Mouse (Mus musculus) activated CD4-positive, CD25-positive, alpha-beta regulatory T cell, adult 4 months (primary cell): Measurements from ENCODE around the gene Lmx1b. TPM values are rescaled to one million over a fixed set of nuclear protein-coding genes. Genes with fewer than 3 reads are reported as not detected.

Experiments used
- ATAC-seq: one replicate; pipeline ENCODE4 v1.8.0; 2017
- polyA plus RNA-seq, 2 experiments: library from polyadenylated mRNA; unstranded; fragments of 100-300 nt; shearing (Covaris generic); gene quantifications; one replicate each; pipeline ENCODE4 v1.2.1; 2017

Gene Lmx1b
- polyA plus RNA-seq, 2 experiments from 2014 or later, result not detected

DNA sequence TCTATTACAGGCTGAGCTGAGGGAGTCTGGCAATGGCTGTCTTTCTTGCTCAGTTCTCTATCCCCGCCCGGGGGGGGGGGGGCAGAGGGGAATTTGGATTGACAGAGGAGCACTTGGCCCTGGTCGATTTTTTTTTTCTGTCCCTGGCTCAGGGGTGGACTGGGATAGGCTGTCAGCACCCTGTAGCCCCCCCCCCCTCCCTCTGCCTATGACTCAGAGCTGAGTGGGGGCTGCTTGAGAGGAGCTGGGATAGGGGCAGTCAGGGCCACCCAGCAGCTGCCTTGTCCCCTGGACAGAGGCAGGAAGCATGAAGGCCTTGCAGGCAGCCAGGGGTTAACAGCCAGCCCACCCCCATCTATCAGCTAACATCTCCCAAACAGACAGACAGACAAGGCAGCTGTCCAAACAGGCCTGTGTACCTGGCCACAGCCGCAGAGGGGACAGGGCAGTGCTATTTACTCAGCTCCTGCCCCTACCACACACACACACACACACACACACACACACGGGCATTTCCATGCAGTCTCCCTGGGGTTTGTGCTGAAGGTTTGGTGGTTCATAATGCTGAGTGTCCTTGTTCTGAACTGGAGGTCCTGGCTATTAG lies 57.8 kb downstream of the Lmx1b start:
- no peak for ATAC-seq

DNA sequence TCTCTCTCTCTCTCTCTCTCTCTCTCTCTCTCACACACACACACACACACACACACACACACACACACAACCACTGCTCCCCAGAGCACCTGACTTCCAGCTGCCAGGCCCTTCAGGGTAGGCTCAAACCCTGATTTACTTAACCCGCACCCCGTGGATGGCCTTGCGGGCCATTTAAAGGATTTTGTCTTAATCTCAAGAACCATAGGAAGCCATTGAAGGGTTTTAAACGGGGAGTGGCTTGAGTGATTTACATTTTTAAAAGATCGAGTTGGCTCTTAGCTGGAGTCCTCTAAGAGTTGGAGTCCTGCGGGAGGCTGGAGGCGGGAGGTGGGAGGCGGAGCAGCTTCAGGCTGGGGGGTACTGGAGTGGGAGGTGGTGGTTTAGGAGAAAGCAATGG lies 58.4 kb downstream of the Lmx1b start:
- ATAC-seq, result no peak

DNA sequence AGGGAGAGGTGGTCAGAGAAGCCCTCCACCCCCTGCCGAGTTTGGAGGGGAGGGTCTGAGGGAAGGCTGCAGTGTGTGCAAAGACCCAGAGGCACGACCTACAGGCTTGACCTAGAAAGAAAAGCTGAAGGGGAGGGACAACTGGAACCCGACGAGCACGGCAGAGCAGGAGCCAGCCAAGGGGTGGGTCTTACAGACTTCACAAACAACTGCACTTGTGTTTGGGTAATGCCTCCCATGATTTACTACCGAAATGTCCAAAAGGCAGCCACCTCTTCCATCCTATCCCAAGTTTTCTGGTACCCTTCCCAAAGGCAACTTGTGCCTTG lies 58.9 kb downstream of the Lmx1b start:
- no peak for ATAC-seq

DNA sequence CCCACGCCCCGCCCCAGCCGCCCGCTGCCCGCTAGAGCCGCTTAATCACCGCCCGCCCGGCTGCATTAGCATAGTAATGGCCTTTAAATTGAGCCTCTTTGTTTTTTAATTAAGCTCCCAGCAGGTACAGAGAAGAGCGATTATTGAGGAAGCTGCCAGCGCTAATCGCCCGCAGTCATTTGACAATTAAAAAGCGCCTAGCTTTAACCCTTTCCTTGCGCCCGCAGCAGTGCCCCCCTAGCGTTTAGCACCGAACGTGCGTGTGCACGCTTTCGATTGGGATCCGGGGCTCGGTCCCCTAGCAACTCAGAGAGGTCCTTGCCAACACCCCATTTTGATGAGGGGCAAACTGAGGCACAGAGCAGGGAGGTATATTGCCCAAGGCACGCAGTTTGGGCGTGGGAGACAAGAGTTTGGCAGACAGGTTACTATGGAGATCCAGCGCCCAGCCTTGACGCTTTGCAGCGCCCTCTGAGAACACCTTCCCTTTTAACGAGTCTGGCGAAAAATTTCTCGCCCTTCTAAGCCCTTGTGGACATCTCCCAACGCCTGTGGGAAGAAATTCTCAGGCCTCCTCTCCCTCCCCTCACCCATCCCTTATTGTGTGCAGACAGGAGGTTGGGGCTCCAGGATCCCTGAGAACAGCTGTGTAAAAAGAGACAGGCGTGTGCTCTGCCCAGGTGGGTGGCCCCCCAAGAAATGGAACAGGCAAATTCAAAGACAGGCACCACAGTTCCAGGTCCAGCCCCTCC lies 59.4 kb downstream of the Lmx1b start:
- no peak for ATAC-seq

DNA sequence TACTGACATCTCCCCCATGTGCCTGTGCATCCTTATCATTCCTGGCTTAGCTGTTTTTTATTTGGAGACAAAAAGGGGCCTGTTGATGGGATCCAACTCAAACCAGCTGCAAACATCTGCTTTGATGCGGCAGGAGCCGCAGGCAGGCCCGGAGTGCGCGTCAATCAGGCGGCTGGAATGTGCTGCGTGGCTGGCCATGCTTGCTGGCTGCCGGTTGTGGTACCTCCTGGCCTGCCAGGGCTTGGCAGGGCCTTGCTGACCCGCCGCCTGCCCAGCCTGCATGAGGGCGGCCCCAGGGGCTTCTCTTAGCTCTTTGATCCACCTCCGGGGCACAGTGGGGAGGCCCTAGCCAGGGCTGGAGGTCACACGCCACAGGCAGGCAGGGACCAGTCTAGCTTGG lies 64.9 kb downstream of the Lmx1b start:
- no peak for ATAC-seq

DNA sequence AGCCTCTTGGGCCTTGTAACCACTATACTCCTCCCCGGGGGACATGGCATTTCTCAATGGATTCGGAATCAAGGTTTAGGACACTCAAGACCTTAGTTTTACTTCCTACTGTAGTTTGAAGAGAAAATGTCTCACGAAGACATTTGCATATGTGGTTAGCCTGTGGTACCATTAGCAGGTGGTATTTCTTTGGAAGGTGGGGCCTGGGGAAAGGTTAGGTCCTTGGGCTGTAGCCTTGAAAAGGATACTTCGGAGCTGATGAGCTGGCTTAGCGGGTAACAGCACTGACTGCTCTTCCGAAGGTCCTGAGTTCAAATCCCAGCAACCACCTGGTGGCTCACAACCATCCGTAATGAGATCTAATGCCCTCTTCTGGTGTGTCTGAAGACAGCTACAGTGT lies 67.2 kb downstream of the Lmx1b start:
- no peak for ATAC-seq

DNA sequence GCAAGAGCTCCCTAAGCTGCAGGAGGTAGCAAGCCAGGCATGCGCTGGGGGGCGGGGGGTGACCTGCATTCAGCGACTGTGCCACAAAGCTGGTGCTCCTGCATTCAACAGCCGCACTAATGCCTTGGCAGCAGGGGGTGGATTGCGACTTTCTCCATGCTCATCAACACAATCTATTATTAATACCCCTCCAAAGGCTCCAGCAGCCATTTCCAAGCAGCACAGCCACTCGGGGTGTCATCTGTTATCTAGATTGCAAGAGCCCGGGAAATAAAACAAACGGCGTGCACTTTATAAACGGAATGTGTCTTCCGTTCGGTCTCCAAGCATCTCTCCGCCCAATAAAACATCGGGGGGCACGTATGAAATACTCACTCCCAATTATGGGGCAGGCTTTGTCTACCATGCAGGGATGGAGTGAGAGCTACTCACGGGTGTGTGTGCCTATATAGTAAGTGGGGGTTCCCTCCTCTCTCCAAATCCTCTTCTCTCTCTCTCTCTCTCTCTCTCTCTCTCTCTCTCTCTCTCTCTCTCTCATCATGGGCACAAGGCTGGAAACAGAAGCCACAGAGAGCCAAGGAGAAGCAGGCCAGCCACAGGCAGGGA lies 69.0 kb downstream of the Lmx1b start:
- ATAC-seq, result no peak

DNA sequence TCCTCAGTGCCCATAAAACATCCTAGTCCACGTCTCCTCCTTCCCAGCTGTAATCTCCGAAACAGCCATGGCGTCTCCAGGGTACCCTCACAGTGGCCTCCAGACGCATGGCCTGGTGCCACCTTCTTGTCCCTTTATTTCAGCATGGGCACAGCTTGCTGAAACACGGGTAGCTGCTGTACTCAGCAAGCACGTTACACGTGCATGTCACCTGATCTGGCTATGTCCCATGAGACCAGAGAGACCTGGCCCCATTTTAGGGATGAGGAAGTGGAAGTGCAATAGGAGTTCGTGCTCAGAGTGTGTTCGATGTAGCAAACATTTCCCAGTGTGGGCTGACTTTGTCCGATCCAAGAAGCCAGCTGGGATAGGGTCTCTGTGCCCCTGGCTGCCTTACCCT lies 70.6 kb downstream of the Lmx1b start:
- ATAC-seq, result no peak

DNA sequence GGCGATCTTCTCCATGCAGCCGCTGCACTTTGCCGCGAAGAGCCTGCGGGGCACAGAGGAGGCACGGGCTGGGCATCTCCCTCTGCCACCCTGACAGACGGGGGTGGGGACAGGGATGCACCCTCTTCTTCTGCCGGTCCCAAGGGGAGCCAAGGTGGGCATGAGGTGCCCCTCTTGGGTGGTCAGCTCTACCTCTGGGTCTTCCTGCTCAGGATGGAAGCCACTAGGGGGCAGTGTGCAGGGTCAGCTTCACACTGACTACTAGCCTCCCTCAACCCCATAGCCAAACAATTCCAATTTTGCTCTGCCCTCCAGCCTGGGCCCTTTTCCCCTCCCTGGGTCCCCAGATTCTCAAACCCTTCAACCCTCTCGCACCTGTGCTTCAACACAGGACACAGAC lies 71.1 kb downstream of the Lmx1b start:
- ATAC-seq, result no peak

DNA sequence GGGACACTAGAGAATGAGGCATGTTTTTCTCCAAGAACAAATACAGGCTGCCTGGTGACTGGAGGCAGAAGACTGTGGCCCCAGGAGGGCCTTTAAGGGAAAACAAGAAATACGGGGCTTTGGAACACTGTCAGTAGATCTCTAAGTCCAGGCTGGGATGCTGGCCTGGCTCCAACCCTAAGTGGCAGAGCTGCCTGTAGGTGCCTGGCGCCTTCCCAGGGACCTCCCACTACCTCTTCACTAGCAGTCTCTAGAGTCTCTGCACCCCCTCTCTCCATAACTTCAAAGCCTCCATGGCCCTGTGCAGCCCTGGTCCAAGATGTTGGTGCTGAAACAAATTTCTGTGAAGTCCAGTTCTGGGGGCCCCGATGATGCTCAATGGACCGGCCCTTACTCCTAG lies 74.4 kb downstream of the Lmx1b start:
- no peak for ATAC-seq

DNA sequence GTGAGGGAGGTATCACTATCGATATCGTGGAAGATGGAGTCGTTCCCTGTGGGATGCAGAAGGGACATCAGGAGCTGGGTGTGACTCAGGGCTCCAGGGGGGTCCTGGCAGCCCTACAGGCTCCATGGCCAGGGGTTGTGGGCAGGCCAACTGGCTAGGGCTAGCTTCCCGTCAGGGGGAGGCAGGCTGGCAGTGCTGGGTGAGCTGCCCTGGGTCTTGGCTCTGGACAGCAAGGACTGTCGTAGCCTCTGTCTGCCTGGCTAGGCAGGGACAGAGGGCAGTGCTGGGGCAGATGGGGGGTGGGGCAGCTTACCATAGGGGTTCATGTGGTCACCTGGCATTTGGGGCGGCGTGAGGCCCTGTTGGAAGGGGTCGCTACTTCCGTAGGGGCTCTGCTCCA lies 75.6 kb downstream of the Lmx1b start:
- no peak for ATAC-seq

DNA sequence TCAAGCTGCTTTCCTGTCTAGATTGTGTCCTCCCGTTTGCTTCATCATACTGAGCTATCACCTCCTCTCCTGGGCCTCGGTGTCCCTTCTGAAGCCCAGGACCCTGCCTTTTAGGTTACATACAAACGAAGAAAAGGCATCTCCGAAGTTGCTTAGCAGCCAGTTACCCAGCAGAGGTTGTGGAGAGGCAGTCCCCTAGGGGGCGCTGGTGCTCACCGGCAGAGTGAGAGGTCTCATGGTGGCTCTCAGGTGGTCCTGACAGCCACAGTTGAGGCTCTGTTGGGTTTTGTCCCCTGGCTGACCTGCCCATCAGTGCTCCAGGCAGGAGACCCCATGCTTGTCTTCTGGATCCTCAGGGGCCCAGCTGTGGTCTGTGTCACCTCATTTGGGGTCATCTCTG lies 80.6 kb downstream of the Lmx1b start:
- no peak for ATAC-seq

DNA sequence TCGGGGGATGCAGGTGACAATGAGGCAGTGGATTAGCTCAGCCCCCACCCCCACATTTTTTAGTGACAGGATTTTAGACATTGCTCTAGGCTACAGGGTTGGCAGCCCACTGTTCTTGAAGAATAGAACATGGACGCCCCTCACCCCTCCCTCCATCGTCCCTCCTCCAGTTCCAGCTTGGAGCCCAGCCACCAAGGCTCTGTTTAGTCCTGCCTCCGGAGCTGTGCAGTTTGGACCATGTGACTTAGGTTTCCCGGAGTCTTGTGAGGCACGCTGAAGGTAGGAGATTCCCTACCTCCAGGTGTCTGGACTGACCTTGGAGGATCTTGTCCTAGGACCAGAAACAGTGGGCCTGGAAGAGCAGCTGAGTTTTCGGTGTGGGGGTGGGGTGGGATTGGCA lies 81.0 kb downstream of the Lmx1b start:
- no peak for ATAC-seq

DNA sequence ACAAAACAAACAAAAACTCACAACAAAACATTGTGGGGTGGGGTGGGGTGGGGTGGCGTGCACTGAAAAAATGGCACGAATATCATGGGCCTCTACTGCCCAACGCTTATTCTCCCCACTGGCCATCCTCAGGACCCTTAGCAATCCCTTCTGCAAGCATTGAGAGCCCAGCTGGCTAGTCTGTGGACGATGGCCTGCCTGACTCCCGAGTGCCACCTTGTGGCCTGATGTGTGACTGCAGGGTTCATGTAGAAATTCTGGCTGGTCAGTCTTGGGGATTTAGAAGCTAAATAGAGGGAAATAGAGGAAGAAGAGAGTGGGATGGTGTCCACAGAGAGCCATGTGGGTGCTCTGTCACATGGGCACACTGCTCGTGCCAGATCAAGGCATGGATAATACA lies 82.1 kb downstream of the Lmx1b start:
- ATAC-seq, result no peak

DNA sequence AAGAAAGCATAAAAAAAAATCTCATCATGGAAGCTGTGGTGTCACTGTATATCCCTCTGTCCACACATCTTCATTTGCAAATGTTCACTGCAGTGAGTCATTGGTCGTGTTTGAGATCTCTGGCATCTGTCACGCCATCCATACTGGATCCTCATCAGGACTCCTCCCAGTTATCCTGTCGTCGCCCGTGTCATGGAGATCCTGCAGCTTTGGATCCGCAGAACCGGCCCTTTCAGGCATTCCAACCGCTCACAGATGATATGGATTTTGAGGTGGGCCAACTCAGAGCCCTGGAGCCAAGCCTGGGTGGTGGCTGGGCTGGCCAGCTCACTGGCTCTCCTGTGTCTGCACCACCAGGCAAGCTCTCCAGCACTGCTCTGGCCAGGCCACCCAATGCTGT lies 84.7 kb downstream of the Lmx1b start:
- no peak for ATAC-seq

DNA sequence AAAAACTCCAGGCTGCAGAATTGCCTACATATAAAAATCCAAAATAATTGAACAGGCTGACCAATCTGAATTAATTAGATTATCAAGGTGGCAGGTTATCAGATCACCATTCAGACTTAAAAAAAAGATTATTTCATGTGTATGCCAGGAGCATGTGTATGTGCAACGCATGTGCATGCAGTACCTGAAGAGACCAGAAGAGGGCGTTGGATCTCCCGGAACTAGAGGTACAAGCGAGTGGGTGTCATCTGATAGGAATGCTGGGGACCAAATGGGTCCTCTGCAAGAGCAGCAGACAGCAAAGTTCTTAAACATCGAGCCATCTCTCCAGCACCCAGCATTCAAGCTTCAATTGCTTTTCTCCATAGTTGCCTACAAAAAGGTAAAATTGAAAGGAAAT lies 87.6 kb downstream of the Lmx1b start:
- ATAC-seq, result no peak

DNA sequence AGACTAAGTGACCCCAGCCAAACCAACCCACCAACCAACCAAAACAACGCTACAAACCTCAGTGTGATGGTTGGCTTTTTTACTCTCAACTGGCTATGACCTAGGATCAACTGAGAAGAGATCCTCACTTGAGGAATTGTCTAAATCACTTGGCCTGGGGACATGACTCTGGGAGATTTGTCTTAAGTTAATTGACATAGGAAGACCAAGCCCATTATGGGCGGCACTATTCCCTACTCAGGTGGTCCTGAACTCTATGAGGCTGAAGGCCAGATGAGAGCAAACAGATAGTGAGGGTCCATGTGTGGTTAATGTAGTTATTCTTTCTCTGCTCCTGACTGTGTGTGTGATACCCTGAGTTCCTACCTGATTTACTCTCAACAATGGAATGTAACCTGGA lies 92.7 kb downstream of the Lmx1b start:
- ATAC-seq, result no peak

DNA sequence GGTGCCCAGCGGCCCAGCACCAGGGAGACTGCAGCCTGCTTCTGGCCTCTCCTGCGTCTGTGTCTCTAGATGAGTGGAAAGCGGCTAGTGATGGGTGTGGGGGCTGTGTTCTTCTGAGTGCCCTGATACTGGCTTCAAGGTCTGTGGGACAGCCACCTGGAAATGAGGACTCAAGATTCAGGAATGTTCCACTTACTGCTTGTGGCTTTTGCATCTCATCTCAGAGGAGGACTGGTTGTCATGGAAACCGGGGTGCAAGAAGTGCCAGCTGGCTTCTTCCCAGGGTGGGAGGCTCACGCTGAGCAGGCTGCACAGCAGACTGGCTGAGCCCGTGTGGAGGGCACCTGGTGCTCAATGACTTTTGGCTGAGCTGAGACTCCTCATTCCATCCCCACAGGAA lies 93.4 kb downstream of the Lmx1b start:
- no peak for ATAC-seq

DNA sequence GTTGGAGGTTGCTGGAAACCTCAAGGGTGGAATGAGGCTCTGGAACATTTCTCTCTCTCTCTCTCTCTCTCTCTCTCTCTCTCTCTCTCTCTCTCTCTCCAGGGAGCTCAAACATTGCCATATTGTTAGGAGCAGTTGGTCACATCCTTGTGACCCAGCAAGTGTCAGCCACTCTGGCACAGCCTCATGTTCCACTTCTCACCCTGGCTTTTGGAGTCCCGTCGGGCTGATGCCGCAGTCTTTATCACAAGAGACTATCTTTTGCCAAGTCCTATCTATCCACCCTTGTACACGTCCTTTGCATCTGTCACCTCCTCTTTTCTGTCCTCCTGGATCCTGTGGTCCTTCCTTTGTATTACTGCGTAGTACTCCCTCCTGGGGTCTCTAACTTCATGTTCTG lies 94.3 kb downstream of the Lmx1b start:
- ATAC-seq, result no peak

DNA sequence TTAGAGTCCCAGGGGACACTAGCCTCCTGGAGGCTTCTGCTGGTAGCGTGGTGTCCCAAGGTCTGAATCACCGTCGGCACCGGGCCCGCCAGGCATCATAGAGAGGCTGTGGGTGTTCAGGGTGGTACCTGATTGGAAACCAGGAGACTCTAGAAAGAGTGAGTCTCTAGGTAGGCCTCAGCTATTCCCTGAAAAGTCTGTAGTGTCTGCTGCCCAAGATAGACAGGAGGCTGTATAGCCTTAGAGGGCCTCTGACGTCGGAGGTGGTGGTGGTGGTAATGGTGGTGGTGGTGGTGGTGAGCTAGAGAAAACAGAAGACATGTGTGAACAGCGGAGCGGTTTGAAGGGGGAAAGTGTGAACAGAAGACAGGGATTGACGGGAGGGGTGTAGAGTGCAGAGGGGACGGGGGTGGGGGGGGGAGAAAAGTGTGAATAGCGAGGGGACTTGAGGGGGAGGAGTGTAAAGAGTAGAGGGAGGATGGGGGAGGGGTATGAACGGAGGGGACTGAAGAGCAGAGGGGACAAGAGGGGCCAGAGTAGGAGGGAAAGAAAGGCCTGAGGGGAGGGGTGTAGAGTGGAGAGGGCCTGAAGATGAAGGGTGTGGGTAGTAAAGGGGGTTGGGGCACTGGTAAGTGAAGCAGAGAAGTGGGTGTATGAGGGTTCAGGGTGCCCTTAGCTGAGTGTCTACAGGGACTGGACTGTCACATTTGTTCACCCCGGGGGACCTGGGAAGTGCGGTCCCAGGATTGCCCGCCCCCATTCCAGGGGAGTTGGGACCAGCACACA lies 95.3 kb downstream of the Lmx1b start:
- no peak for ATAC-seq

DNA sequence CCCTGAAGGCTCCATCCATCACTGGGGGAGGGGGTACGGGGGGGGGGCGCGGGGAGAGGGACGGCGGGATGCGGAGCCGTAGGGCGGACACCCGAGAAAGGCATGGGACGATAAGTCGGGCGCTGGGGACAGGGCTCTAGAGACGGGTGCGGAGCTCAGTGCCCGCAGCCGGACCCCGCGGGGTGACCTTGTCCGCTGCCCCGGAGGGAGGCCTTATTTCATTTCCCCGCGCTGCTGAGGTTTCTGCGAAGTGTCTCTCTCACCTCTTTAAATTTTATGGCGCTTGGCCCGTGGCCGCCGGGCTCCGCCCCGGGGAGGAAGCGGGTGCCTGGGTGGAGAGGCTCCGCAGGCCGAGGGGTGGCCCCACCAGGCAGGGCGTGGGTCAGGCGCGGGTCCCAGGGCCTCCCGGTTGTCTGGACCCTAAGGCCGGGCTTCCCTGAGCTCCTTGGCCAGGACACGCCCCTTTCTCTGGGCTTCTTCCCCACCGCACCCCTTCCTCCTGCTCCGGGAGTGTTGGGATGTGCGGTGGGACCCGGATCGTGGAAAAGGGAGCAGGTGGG lies 96.0 kb downstream of the Lmx1b start:
- peak; percentile 16 for ATAC-seq

DNA sequence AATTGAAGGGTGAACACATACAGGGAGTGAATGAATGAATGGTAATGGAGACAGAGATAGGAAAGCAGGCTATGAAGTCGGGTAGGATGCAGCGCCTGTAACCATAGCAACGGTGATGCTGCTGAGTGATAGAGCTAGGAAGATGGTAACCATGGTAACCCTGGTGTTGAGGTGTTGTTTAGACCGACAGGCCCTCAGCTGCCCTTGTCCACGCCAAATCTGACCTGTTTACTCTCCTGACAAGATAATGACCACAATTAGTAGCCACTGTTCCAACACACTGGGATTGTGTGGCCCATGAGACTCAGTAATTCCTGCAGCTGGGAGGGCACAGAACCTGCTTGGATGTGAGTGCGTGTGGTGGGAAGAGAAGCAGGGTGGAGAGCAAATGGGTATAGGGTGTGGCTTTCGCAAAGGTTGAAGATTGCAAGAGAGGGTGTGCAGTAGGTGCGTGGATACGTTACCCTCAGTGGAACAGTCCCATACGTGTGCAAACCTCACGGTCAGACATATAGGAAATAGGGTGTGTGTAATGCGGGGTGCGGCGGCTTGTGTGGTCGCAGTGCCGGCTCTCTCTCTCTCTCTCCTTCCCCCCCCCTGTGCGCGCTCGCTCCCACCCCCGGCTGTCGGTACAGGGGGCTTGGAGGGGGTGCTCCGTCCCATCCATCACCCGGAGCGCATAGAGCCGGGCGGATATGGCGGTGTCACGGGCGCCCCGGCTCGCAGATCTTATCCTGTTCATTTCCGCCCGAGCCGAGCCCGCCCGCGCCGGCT lies 96.7 kb downstream of the Lmx1b start:
- peak; percentile 74 for ATAC-seq
